Mouse (Mus musculus): ENCODE measurements at regions not wholly inside any gene's neighbourhood (a gene's known extent, or its start where the extent isn't known, plus 50 kb on each side); places are given as distances from the start of the nearest gene placed in this dataset.

- no peak for TF ChIP-seq USF1 (IDR thresholded peaks at IDR 0.05; ENCODE audit: low read depth, low read length)
- TF ChIP-seq ETS1 (IDR thresholded peaks at IDR 0.05; ENCODE audit: low read depth, low read length): no peak
- TF ChIP-seq EP300 (IDR thresholded peaks at IDR 0.05; ENCODE audit: low read depth in 1 of 2, low read length in 2 of 2): no peak
- no peak for TF ChIP-seq GATA1 (IDR thresholded peaks at IDR 0.05; ENCODE audit: low read depth, low read length)
- TF ChIP-seq CTCF (IDR thresholded peaks at IDR 0.05 in 2 of 3, conservative IDR thresholded peaks at IDR 0.05 in 1 of 3; ENCODE audit: control insufficient read depth in 1 of 3, insufficient read depth in 1 of 3, low read depth in 2 of 3, low read length in 3 of 3, poor library complexity in 1 of 3, severe bottlenecking in 1 of 3): no peak
- TF ChIP-seq ZNF384 (IDR thresholded peaks at IDR 0.05; ENCODE audit: low read depth, low read length): no peak
- no peak for TF ChIP-seq POLR2A (IDR thresholded peaks at IDR 0.05; ENCODE audit: control insufficient read depth in 1 of 2, insufficient read depth in 1 of 2, low read depth in 1 of 2, low read length in 2 of 2, poor library complexity in 1 of 2)
- TF ChIP-seq JUND (IDR thresholded peaks at IDR 0.05; ENCODE audit: low read depth, low read length): no peak
- no peak for TF ChIP-seq ZC3H11A (IDR thresholded peaks at IDR 0.05; ENCODE audit: low read depth, low read length)
- TF ChIP-seq ZKSCAN1 (IDR thresholded peaks at IDR 0.05; ENCODE audit: low read depth, low read length): no peak
These were observed 373.6 kb upstream of the Htr2a start for GRCm38 (mm10) chr14:74267086-74267485.

Measured in MEL (cell line).